Mouse (Mus musculus) limb, embryonic 10.5 days (tissue): ENCODE data around the gene Clic3. TPM values are rescaled to one million over a fixed set of nuclear protein-coding genes. Genes with fewer than 3 reads are reported as not detected.
A peak's percentile ranks its signal among the peaks of the same experiment; 100 is the strongest.

Source experiments
- DNase-seq: peaks from one replicate; pipeline ENCODE4 v3.0.0-alpha.2; 2017; ENCODE audit warnings: low spot score
- H3K27ac ChIP-seq: fragments of 300-500 bp; sonication (generic); 2 replicates; pipeline ENCODE4 v1.5.1; 2016; ENCODE audit warnings: mild to moderate bottlenecking
- H3K27me3 ChIP-seq: fragments of 300-500 bp; sonication (generic); 2 replicates; pipeline ENCODE4 v1.6.1; 2016; ENCODE audit warnings: low read depth, mild to moderate bottlenecking; ENCODE audit not compliant: poor library complexity, severe bottlenecking
- H3K36me3 ChIP-seq: fragments of 300-500 bp; sonication (generic); 2 replicates; pipeline ENCODE4 v1.6.1; 2016; ENCODE audit warnings: mild to moderate bottlenecking, moderate library complexity
- H3K4me1 ChIP-seq: fragments of 300-500 bp; sonication (generic); 2 replicates; pipeline ENCODE4 v1.6.1; 2016
- H3K4me3 ChIP-seq: fragments of 300-500 bp; sonication (generic); 2 replicates; pipeline ENCODE4 v1.5.1; 2016; ENCODE audit warnings: mild to moderate bottlenecking, moderate library complexity
- H3K9me3 ChIP-seq: fragments of 300-500 bp; sonication (generic); replicated peaks from 2 replicates; pipeline ENCODE4 v1.6.1; 2016; ENCODE audit warnings: mild to moderate bottlenecking
- WGBS: fragments of 180-500 bp; shearing (Covaris S2); methylation state at CpG from one replicate; pipeline ENCODE4 v1.1.7; 2016; 5-methylcytosine and 5-hydroxymethylcytosine counted together
- microRNA-seq: library from miRNA; unstranded; fragments of <30 nt; microRNA quantifications from one replicate; pipeline ENCODE4, GENCODE M21; 2017
- polyA plus RNA-seq: library from polyadenylated mRNA; unstranded; fragments of >200 nt; fragmentation: Nextera tagmentation; extraction: Ambion mirVana; gene quantifications from 2 replicates; pipeline ENCODE4 v1.2.1, GENCODE M21; 2016

The Clic3 gene
- polyA plus RNA-seq, 1 experiment from 2014 or later: 1.1 TPM

GRCm38 (mm10) chr2:25498622-25499478, 42.2 kb downstream of the Clic3 start:
- no peak overlapping the region for H3K4me3 ChIP-seq
- H3K36me3 ChIP-seq: peaks cover 16% of the 10 kb centered on the region
- H3K4me1 ChIP-seq: peaks cover 33% of the 10 kb centered on the region
- H3K27me3 ChIP-seq: no peaks in the 10 kb centered on the region
- H3K9me3 ChIP-seq: no peaks in the 10 kb centered on the region
- no peak overlapping the region for H3K27ac ChIP-seq
- 69% methylated on average over 15 of the region's 15 CpGs for WGBS
- DNase-seq: no peak

GRCm38 (mm10) chr2:25500071-25500575, 43.5 kb downstream of the Clic3 start:
- no peak for DNase-seq
- H3K27ac ChIP-seq: peak overlapping the region; percentile 88
- peak overlapping the region; percentile 69 for H3K4me3 ChIP-seq
- peaks cover 33% of the 10 kb centered on the region for H3K4me1 ChIP-seq
- H3K27me3 ChIP-seq: no peaks in the 10 kb centered on the region
- H3K9me3 ChIP-seq: no peaks in the 10 kb centered on the region
- H3K36me3 ChIP-seq: peaks cover 29% of the 10 kb centered on the region
- WGBS: 70% methylated on average over 6 of the region's 6 CpGs

- no peaks in the 10 kb centered on the region for H3K9me3 ChIP-seq
- peaks cover 33% of the 10 kb centered on the region for H3K4me1 ChIP-seq
- H3K36me3 ChIP-seq: peaks cover 35% of the 10 kb centered on the region
- DNase-seq: peak; percentile 95
- no peaks in the 10 kb centered on the region for H3K27me3 ChIP-seq
- H3K27ac ChIP-seq: peak within 1 kb of the TSS; percentile 88
- 1% methylated on average over 44 of the region's 44 CpGs for WGBS
- peak within 1 kb of the TSS; percentile 69 for H3K4me3 ChIP-seq
Measured at GRCm38 (mm10) chr2:25500576-25501405, 44.2 kb downstream of the Clic3 start, which contains the start of gene Fbxw5. Fbxw5 (plus strand) TSS chr2:25500750.

GRCm38 (mm10) chr2:25501593-25502486, 45.2 kb downstream of the Clic3 start, which contains the start of gene C8g:
C8g (minus strand) TSS chr2:25501719.
- Histone ChIP-seq H3K4me1 (peaks cover 33% of the 10 kb centered on the region), H3K27me3 (no peaks in the 10 kb centered on the region), H3K4me3 (peak within 1 kb of the TSS; percentile 69), H3K27ac (peak within 1 kb of the TSS; percentile 88), H3K36me3 (peaks cover 41% of the 10 kb centered on the region), H3K9me3 (no peaks in the 10 kb centered on the region)
- WGBS: 79% methylated on average over 20 of the region's 20 CpGs
- no peak for DNase-seq

GRCm38 (mm10) chr2:25502726-25503125, 46.1 kb downstream of the Clic3 start:
- peaks cover 30% of the 10 kb centered on the region for H3K4me1 ChIP-seq
- H3K27ac ChIP-seq: no peak overlapping the region
- no peak overlapping the region for H3K4me3 ChIP-seq
- no peaks in the 10 kb centered on the region for H3K9me3 ChIP-seq
- WGBS: 88% methylated on average over 3 of the region's 3 CpGs
- peaks cover 41% of the 10 kb centered on the region for H3K36me3 ChIP-seq
- no peaks in the 10 kb centered on the region for H3K27me3 ChIP-seq
- DNase-seq: no peak

GRCm38 (mm10) chr2:25504538-25504937, 47.9 kb downstream of the Clic3 start:
- H3K9me3 ChIP-seq: no peaks in the 10 kb centered on the region
- H3K4me3 ChIP-seq: no peak overlapping the region
- H3K4me1 ChIP-seq: peaks cover 22% of the 10 kb centered on the region
- DNase-seq: no peak
- peaks cover 41% of the 10 kb centered on the region for H3K36me3 ChIP-seq
- H3K27me3 ChIP-seq: no peaks in the 10 kb centered on the region
- H3K27ac ChIP-seq: no peak overlapping the region
- WGBS: 99% methylated on average over 19 of the region's 19 CpGs

GRCm38 (mm10) chr2:25505000-25505399, 48.4 kb downstream of the Clic3 start:
- 100% methylated on average over 1 of the region's 1 CpGs for WGBS
- no peak overlapping the region for H3K4me3 ChIP-seq
- peaks cover 19% of the 10 kb centered on the region for H3K4me1 ChIP-seq
- no peak overlapping the region for H3K27ac ChIP-seq
- no peak for DNase-seq
- H3K9me3 ChIP-seq: no peaks in the 10 kb centered on the region
- peaks cover 41% of the 10 kb centered on the region for H3K36me3 ChIP-seq
- H3K27me3 ChIP-seq: no peaks in the 10 kb centered on the region

GRCm38 (mm10) chr2:25505860-25506259, 49.2 kb downstream of the Clic3 start:
- WGBS: 98% methylated on average over 4 of the region's 4 CpGs
- Histone ChIP-seq H3K36me3 (peaks cover 41% of the 10 kb centered on the region), H3K27ac (no peak overlapping the region), H3K27me3 (no peaks in the 10 kb centered on the region), H3K9me3 (no peaks in the 10 kb centered on the region), H3K4me3 (no peak overlapping the region), H3K4me1 (peaks cover 15% of the 10 kb centered on the region)
- no peak for DNase-seq

GRCm38 (mm10) chr2:25506964-25507363, 50.3 kb downstream of the Clic3 start:
- Histone ChIP-seq H3K36me3 (peaks cover 41% of the 10 kb centered on the region), H3K27me3 (no peaks in the 10 kb centered on the region), H3K4me1 (peaks cover 5% of the 10 kb centered on the region), H3K4me3 (no peak overlapping the region), H3K9me3 (no peaks in the 10 kb centered on the region), H3K27ac (no peak overlapping the region)
- DNase-seq: no peak
- 29% methylated on average over 5 of the region's 5 CpGs for WGBS

Small RNA genes within 50 kb of the gene (microRNA-seq; reads per million reads assigned to microRNA genes)
- gene Mir3087: not detected

Other genes starting within 250 kb of the Clic3 start
- 129 and 137 TPM in 2 replicates for gene Nelfb, start 245.3 kb upstream of the Clic3 start, polyA plus RNA-seq
- gene Stpg3, start 242.2 kb upstream of the Clic3 start, polyA plus RNA-seq: 0.14 TPM in 1 of 2 replicates, not detected in the other
- 1.0 TPM in 1 of 2 replicates, not detected in the other for gene Fam166a, start 238.1 kb upstream of the Clic3 start, polyA plus RNA-seq
- 597 and 608 TPM in 2 replicates for gene Tubb4b, start 232.1 kb upstream of the Clic3 start, polyA plus RNA-seq
- gene Slc34a3, start 222.5 kb upstream of the Clic3 start, polyA plus RNA-seq: not detected in 2 replicates
- gene Rnf224, start 220.1 kb upstream of the Clic3 start, polyA plus RNA-seq: not detected in 2 replicates
- 3.8 and 5.7 TPM in 2 replicates for gene Rnf208, start 214.6 kb upstream of the Clic3 start, polyA plus RNA-seq
- 0.25 TPM in 1 of 2 replicates, not detected in the other for gene Cysrt1, start 214.4 kb upstream of the Clic3 start, polyA plus RNA-seq
- 6.5 and 7.8 TPM in 2 replicates for gene AL732309.1, start 210.0 kb upstream of the Clic3 start, polyA plus RNA-seq
- gene Tmem203, start 201.4 kb upstream of the Clic3 start, polyA plus RNA-seq: 14.5 and 18.4 TPM in 2 replicates
- gene Tprn, start 194.2 kb upstream of the Clic3 start, polyA plus RNA-seq: 8.7 and 9.7 TPM in 2 replicates
- gene Ssna1, start 184.4 kb upstream of the Clic3 start, polyA plus RNA-seq: 235 and 243 TPM in 2 replicates
- gene Anapc2, start 184.4 kb upstream of the Clic3 start, polyA plus RNA-seq: 138 and 153 TPM in 2 replicates
- gene Tmem210, start 168.7 kb upstream of the Clic3 start, polyA plus RNA-seq: not detected in 2 replicates
- not detected in 2 replicates for gene Lrrc26, start 166.9 kb upstream of the Clic3 start, polyA plus RNA-seq
- gene Grin1, start 137.7 kb upstream of the Clic3 start, polyA plus RNA-seq: 0.30 and 0.46 TPM in 2 replicates
- 42.6 and 54.6 TPM in 2 replicates for gene Man1b1, start 124.5 kb upstream of the Clic3 start, polyA plus RNA-seq
- gene Dpp7, start 100.5 kb upstream of the Clic3 start, polyA plus RNA-seq: 15.7 and 18.7 TPM in 2 replicates
- gene Uap1l1, start 91.2 kb upstream of the Clic3 start, polyA plus RNA-seq: 8.1 and 9.0 TPM in 2 replicates
- 88.3 and 88.7 TPM in 2 replicates for gene Sapcd2, start 84.5 kb upstream of the Clic3 start, polyA plus RNA-seq
- gene Entpd2, start 61.0 kb upstream of the Clic3 start, polyA plus RNA-seq: 0.19 TPM in 1 of 2 replicates, not detected in the other
- gene Npdc1, start 57.5 kb upstream of the Clic3 start, polyA plus RNA-seq: 5.7 and 8.1 TPM in 2 replicates
- not detected in 2 replicates for gene Fut7, start 33.6 kb upstream of the Clic3 start, polyA plus RNA-seq
- gene Abca2, start 28.1 kb upstream of the Clic3 start, polyA plus RNA-seq: 2.8 and 4.4 TPM in 2 replicates
- 10.0 and 14.6 TPM in 2 replicates for gene Paxx, start 4.3 kb downstream of the Clic3 start, polyA plus RNA-seq
- not detected in 2 replicates for gene Ptgds, start 13.2 kb downstream of the Clic3 start, polyA plus RNA-seq
- gene Lcn12, start 37.1 kb downstream of the Clic3 start, polyA plus RNA-seq: not detected in 2 replicates
- 83.6 and 94.6 TPM in 2 replicates for gene Fbxw5, start 43.9 kb downstream of the Clic3 start, polyA plus RNA-seq
- gene C8g, start 44.9 kb downstream of the Clic3 start, polyA plus RNA-seq: 6.1 and 7.0 TPM in 2 replicates
- 46.1 and 46.2 TPM in 2 replicates for gene Traf2, start 90.1 kb downstream of the Clic3 start, polyA plus RNA-seq
- 307 and 320 TPM in 2 replicates for gene Edf1, start 101.0 kb downstream of the Clic3 start, polyA plus RNA-seq
- 2.3 and 8.2 TPM in 2 replicates for gene Mamdc4, start 118.0 kb downstream of the Clic3 start, polyA plus RNA-seq
- 157 and 161 TPM in 2 replicates for gene Phpt1, start 118.4 kb downstream of the Clic3 start, polyA plus RNA-seq
- 0.06 and 0.08 TPM in 2 replicates for gene Ajm1, start 124.9 kb downstream of the Clic3 start, polyA plus RNA-seq
- gene Rabl6, start 151.7 kb downstream of the Clic3 start, polyA plus RNA-seq: 83.3 and 88.5 TPM in 2 replicates
- gene Ccdc183, start 160.8 kb downstream of the Clic3 start, polyA plus RNA-seq: 0.13 TPM in 1 of 2 replicates, not detected in the other
- gene Tmem141, start 165.2 kb downstream of the Clic3 start, polyA plus RNA-seq: 17.0 and 20.7 TPM in 2 replicates
- 0.34 and 0.43 TPM in 2 replicates for gene Fcna, start 171.2 kb downstream of the Clic3 start, polyA plus RNA-seq
- not detected in 2 replicates for gene Lcn8, start 196.3 kb downstream of the Clic3 start, polyA plus RNA-seq
- gene Lcn5, start 201.1 kb downstream of the Clic3 start, polyA plus RNA-seq: not detected in 2 replicates
- gene Lcn6, start 219.9 kb downstream of the Clic3 start, polyA plus RNA-seq: not detected in 2 replicates
- gene Lcn10, start 225.9 kb downstream of the Clic3 start, polyA plus RNA-seq: not detected in 2 replicates
- gene Obp2a, start 243.2 kb downstream of the Clic3 start, polyA plus RNA-seq: not detected in 2 replicates
- gene Bmyc, start 249.9 kb downstream of the Clic3 start, polyA plus RNA-seq: 73.4 and 77.5 TPM in 2 replicates